Mouse (Mus musculus): Measurements from ENCODE around the gene Tdrd6.
A peak's percentile ranks its signal among the peaks of the same experiment; 100 is the strongest.

Gene Tdrd6

GRCm38 (mm10) chr17:43612221-43612620, 17.9 kb downstream of the Tdrd6 start:
- DNase-seq (ENCODE audit: low spot score), result no peak

- peak; percentile 90 for DNase-seq (ENCODE audit: low spot score)
Measured at GRCm38 (mm10) chr17:43611586-43611985, 18.5 kb downstream of the Tdrd6 start.

GRCm38 (mm10) chr17:43606704-43607103, 23.4 kb downstream of the Tdrd6 start:
- DNase-seq (ENCODE audit: low spot score), result peak; percentile 86

- DNase-seq (ENCODE audit: low spot score), result no peak
Measured at GRCm38 (mm10) chr17:43598706-43599105, 31.4 kb downstream of the Tdrd6 start.

- DNase-seq (ENCODE audit: low spot score), result no peak
Measured at GRCm38 (mm10) chr17:43597742-43598141, 32.4 kb downstream of the Tdrd6 start.

GRCm38 (mm10) chr17:43592296-43593291, 37.5 kb downstream of the Tdrd6 start:
- no peak for DNase-seq (ENCODE audit: low spot score)

- DNase-seq (ENCODE audit: low spot score), result no peak
Measured at GRCm38 (mm10) chr17:43590531-43590930, 39.6 kb downstream of the Tdrd6 start.

GRCm38 (mm10) chr17:43589750-43590149, 40.3 kb downstream of the Tdrd6 start:
- DNase-seq (ENCODE audit: low spot score), result no peak

- DNase-seq (ENCODE audit: low spot score), result no peak
Measured at GRCm38 (mm10) chr17:43587278-43587677, 42.8 kb downstream of the Tdrd6 start.

- DNase-seq (ENCODE audit: low spot score), result no peak
Measured at GRCm38 (mm10) chr17:43584771-43585170, 45.3 kb downstream of the Tdrd6 start.

GRCm38 (mm10) chr17:43581012-43581467, 49.1 kb downstream of the Tdrd6 start:
- peak; percentile 53 for DNase-seq (ENCODE audit: low spot score)

GRCm38 (mm10) chr17:43580456-43580855, 49.6 kb downstream of the Tdrd6 start:
- DNase-seq (ENCODE audit: low spot score), result peak; percentile 36

- no peak for DNase-seq (ENCODE audit: low spot score)
Measured at GRCm38 (mm10) chr17:43573624-43574073, 56.5 kb downstream of the Tdrd6 start.

GRCm38 (mm10) chr17:43569287-43569686, 60.8 kb downstream of the Tdrd6 start:
- DNase-seq (ENCODE audit: low spot score), result no peak

- peak; percentile 71 for DNase-seq (ENCODE audit: low spot score)
Measured at GRCm38 (mm10) chr17:43567992-43568888, 61.9 kb downstream of the Tdrd6 start, which contains the start of gene Pla2g7. Gene Pla2g7, plus strand, starts transcription at chr17:43568098.

GRCm38 (mm10) chr17:43567593-43567991, 62.5 kb downstream of the Tdrd6 start:
- no peak for DNase-seq (ENCODE audit: low spot score)
